ENCODE assay signal across 15 mouse cellular contexts in the genomic region with DNA sequence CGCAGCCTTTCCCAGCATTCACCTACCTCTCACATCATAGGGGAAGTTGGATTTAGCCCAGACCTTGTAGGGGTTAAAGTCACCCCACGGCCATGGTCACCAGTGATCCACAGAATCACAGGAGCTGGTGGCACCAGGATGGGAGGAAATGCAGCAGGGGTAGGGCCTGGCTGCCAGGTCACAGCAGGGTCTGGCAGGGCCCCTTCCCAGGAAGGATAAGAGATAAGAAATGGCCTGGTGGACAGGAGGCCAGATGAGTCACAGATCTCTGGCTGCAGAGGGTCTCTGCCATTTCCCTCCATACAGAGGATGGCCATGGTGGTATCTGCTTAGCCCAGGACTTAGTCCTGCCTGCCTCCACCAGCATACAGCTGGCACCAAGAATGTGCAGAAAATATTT.
DNase-seq lines count a peak whose midpoint lies in the region; ATAC-seq lines count a peak whose summit lies in the region.
"Had no signal": no experiment of that assay in that cellular context is flagged by ENCODE, and none has a peak within 500 bp of the region (broad histone marks: within the 10 kb centered on the region; RNA-seq: fewer than 3 reads in every experiment).

No protein-coding gene starts in this region.

- no peak overlapping the region for H3K4me2 ChIP-seq in lung, embryonic 16.5 days (ENCODE audit: low read depth, low read length)
- H3K4me2 ChIP-seq in midbrain, embryonic 14.5 days (ENCODE audit: low read length), result no peak overlapping the region
- H3K4me2 ChIP-seq: stomach, embryonic 15.5 days had no signal

- peak; percentile 11 for DNase-seq in adrenal gland, postnatal 14 days
- no peak for DNase-seq in adrenal gland, postnatal 36 days
- DNase-seq in heart, embryonic 10.5 days (ENCODE audit: low spot score), result no peak
- no peak for DNase-seq in heart, adult 9 months (ENCODE audit: low spot score in 2 of 2)
- DNase-seq in lung, postnatal 36 days, result no peak
- no peak for DNase-seq in midbrain, embryonic 14.5 days
- no peak for DNase-seq in urinary bladder, postnatal 25 days (ENCODE audit: low spot score)
- DNase-seq: gastrocnemius, postnatal 14 days; kidney, adult 11 months; liver, postnatal 0 days; thymus, postnatal 25 days had no signal

- WGBS in heart, embryonic 10.5 days, result 22% methylated on average over 2 of the region's 2 CpGs
- 74% methylated on average over 2 of the region's 2 CpGs for WGBS in lung, embryonic 16.5 days
- WGBS in midbrain, embryonic 14.5 days, result 74% methylated on average over 2 of the region's 2 CpGs

- H3K9ac ChIP-seq in lung, embryonic 16.5 days (ENCODE audit: low read length), result peak overlapping the region; percentile 54; the same call in 1 of the 2 replicates
- H3K9ac ChIP-seq in midbrain, embryonic 14.5 days (replicated peaks; ENCODE audit: low read length), result no peak overlapping the region
- H3K9ac ChIP-seq: liver, postnatal 0 days; stomach, embryonic 15.5 days had no signal

- peak overlapping the region; percentile 89 for H3K27ac ChIP-seq in heart, embryonic 10.5 days
- no peak overlapping the region for H3K27ac ChIP-seq in lung, embryonic 16.5 days (ENCODE audit: low read length)
- peak overlapping the region; percentile 70; the same call in 1 of the 2 replicates for H3K27ac ChIP-seq in midbrain, embryonic 14.5 days (replicated peaks; ENCODE audit: low read depth, low read length)
- H3K27ac ChIP-seq: left cerebral cortex, adult 2 months; stomach, embryonic 15.5 days had no signal

- no peak for ATAC-seq in lung, embryonic 16.5 days (ENCODE audit: low read depth)
- no peak for ATAC-seq in midbrain, embryonic 14.5 days (ENCODE audit: low FRiP score, low TSS enrichment)
- ATAC-seq: activated CD4-positive, CD25-positive, alpha-beta regulatory T cell, adult 4 months; liver, postnatal 0 days had no signal

- H3K36me3 ChIP-seq in heart, embryonic 10.5 days, result no peaks in the 10 kb centered on the region
- no peaks in the 10 kb centered on the region for H3K36me3 ChIP-seq in lung, embryonic 16.5 days (ENCODE audit: control insufficient read depth, insufficient read depth, low read length)
- H3K36me3 ChIP-seq in midbrain, embryonic 14.5 days (ENCODE audit: control insufficient read depth, insufficient read depth, low read length), result no peaks in the 10 kb centered on the region
- H3K36me3 ChIP-seq: stomach, embryonic 15.5 days had no signal

- no peaks in the 10 kb centered on the region for H3K27me3 ChIP-seq in heart, embryonic 10.5 days (ENCODE audit: insufficient read depth, poor library complexity, severe bottlenecking)
- no peaks in the 10 kb centered on the region for H3K27me3 ChIP-seq in lung, embryonic 16.5 days (ENCODE audit: control insufficient read depth, insufficient read depth, low read depth, low read length)
- H3K27me3 ChIP-seq in midbrain, embryonic 14.5 days (ENCODE audit: control insufficient read depth, insufficient read depth, low read length), result no peaks in the 10 kb centered on the region
- H3K27me3 ChIP-seq: stomach, embryonic 15.5 days had no signal

- H3K4me3 ChIP-seq in heart, embryonic 10.5 days, result 0 out of 2 replicates have a peak overlapping the region, but pooled peaks have one; percentile 16
- no peak overlapping the region for H3K4me3 ChIP-seq in lung, embryonic 16.5 days (ENCODE audit: low read length)
- H3K4me3 ChIP-seq in midbrain, embryonic 14.5 days (replicated peaks; ENCODE audit: low read depth, low read length), result no peak overlapping the region
- H3K4me3 ChIP-seq: left cerebral cortex, adult 2 months; stomach, embryonic 15.5 days had no signal

- H3K4me1 ChIP-seq in heart, embryonic 10.5 days, result peaks cover 84% of the 10 kb centered on the region
- peaks cover 34% of the 10 kb centered on the region for H3K4me1 ChIP-seq in lung, embryonic 16.5 days (replicated peaks; ENCODE audit: control insufficient read depth, insufficient read depth, low read length)
- H3K4me1 ChIP-seq in midbrain, embryonic 14.5 days (ENCODE audit: control insufficient read depth, insufficient read depth, low read length), result peaks cover 53% of the 10 kb centered on the region

- H3K9me3 ChIP-seq in heart, embryonic 10.5 days, result no peaks in the 10 kb centered on the region
- no peaks in the 10 kb centered on the region for H3K9me3 ChIP-seq in lung, embryonic 16.5 days (ENCODE audit: control insufficient read depth, low read length)
- no peaks in the 10 kb centered on the region for H3K9me3 ChIP-seq in midbrain, embryonic 14.5 days (ENCODE audit: control insufficient read depth, low read length)
- H3K9me3 ChIP-seq: stomach, embryonic 15.5 days had no signal
